Mouse (Mus musculus) lung, adult 2 months (tissue): ENCODE results near the gene Hipk2. TPM values are rescaled to one million over a fixed set of nuclear protein-coding genes. Genes with fewer than 3 reads are reported as not detected.
A peak's percentile ranks its signal among the peaks of the same experiment; 100 is the strongest.

Experiments used
- DNase-seq: peaks from one replicate; pipeline ENCODE4 v3.0.0; 2022
- H3K4me1 ChIP-seq: fragments of 200-500 bp; 2 replicates; pipeline ENCODE4 v1.6.1; 2011; ENCODE audit warnings: low read length; ENCODE audit not compliant: control insufficient read depth, insufficient read depth
- H3K4me3 ChIP-seq: fragments of 200-500 bp; replicated peaks from 2 replicates; pipeline ENCODE3; 2011; ENCODE audit warnings: low read depth, mild to moderate bottlenecking, control low read depth, low read length; ENCODE audit errors: extremely low read depth
- CTCF ChIP-seq: fragments of 200-500 bp; IDR thresholded peaks from 2 replicates; pipeline ENCODE4 v1.5.1; 2011; ENCODE audit warnings: mild to moderate bottlenecking, low read length, control low read depth; ENCODE audit not compliant: insufficient read depth
- POLR2A ChIP-seq: fragments of 200-500 bp; IDR thresholded peaks from 2 replicates; pipeline ENCODE4 v1.6.1; 2011; ENCODE audit warnings: low read depth, mild to moderate bottlenecking, control low read depth, low read length, borderline replicate concordance; ENCODE audit errors: extremely low read depth
- WGBS: fragments of 180-500 bp; shearing (Covaris S2); methylation state at CpG from one replicate; pipeline ENCODE4 v1.1.7; 2018; 5-methylcytosine and 5-hydroxymethylcytosine counted together
- polyA plus RNA-seq: library from polyadenylated mRNA; depleted of rRNA; stranded (reverse); fragments of >200 nt; gene quantifications from 2 replicates; pipeline ENCODE4 v1.2.3, GENCODE M21; 2012

Hipk2 gene
- polyA plus RNA-seq, 1 experiment = 54.8 TPM

DNA sequence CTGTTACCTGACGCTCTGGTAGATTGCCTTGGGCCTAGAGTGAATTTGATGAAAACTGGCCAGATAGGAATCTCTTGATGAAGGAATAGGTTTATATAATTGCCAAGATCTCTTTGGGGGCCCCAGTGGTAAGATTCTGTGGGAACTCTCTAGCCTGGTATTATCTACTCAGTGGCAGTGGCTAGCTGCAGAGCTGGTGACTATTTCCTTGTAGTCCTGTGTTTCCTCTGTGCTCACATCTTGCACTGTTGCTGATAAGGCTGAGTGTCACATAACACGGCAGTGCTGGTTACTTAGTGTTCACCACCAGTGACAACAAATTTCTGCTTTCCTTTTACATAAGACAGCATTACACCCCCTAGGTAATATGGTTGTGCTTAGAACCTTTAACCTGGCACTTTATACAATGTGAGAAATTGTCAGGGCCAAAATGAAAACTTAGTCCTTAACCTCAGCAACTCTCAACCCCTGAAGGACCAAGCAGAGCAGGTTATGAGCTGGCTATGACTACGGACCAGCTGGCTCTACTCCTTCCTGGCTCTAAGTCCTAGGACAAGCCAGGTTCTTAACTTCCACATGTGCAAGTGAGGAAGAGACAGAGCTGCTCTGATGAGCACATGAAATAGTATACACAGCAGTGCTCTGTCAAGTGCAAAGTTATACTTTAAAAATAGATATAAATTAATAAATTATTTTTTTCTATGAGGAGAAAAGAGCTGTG is 80.7 kb downstream of the Hipk2 start:
- peaks cover 2% of the 10 kb centered on the region; the same call in 1 of the 2 replicates for H3K4me1 ChIP-seq
- 60% methylated on average over 3 of the region's 3 CpGs for WGBS

DNA sequence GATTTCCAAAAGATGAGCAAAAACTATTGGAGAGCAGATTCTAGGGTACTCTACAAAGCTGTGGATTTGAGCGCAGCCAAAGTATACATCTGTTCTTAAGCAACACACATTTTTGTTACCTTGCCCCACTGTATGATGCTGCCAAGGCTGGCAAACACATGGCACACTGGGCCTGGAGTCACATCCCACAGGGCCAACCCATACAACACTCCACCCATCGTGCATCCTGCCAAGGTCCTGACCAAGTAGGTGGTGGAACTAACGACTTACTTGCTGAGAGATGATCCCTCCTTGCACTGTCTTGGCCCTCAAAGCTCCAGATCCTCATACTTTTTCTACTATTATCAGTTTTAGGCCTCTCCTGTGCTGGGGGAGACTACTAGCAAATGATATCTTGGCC is 83.0 kb downstream of the Hipk2 start:
- no peak overlapping the region for H3K4me3 ChIP-seq
- 42% methylated on average over 3 of the region's 3 CpGs for WGBS
- no peak for DNase-seq
- TF ChIP-seq CTCF = no peak
- TF ChIP-seq POLR2A = no peak
- H3K4me1 ChIP-seq = peaks cover 6% of the 10 kb centered on the region

More for the DNA sequence above, 80.7 kb downstream of the Hipk2 start:
- no peak for DNase-seq
- no peak for TF ChIP-seq CTCF
- TF ChIP-seq POLR2A = no peak
- no peak overlapping the region for H3K4me3 ChIP-seq

DNA sequence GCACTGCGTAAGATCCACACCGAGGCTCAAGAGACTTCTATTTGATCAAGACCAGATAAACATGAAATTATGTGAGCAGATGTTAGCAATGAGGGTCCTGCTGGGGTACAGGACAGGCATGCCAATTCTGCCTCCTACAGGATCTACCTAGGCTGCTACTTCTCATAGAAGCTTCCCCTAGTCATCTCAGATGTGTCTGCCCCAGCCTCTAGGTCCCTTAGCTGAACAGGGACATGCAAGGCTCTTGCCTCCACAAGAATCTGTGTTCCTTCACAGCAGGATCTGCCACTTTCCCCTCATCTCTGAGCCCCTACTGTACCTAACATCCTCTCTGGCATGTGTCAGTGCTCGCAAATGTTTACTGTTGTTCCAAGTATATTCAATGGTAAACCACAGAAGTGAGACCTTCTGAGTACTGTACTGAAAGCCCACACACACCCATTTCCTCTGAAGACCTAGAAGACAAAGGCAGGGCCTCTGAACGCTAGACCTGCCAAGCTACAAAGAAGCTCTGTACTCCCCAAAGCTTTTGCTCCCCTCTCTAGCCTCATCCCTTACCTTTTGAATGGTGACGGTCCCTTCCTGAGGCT is 86.6 kb downstream of the Hipk2 start:
- peaks cover 13% of the 10 kb centered on the region for H3K4me1 ChIP-seq
- WGBS = 62% methylated on average over 5 of the region's 5 CpGs
- H3K4me3 ChIP-seq = no peak overlapping the region
- no peak for TF ChIP-seq POLR2A
- no peak for TF ChIP-seq CTCF
- no peak for DNase-seq

DNA sequence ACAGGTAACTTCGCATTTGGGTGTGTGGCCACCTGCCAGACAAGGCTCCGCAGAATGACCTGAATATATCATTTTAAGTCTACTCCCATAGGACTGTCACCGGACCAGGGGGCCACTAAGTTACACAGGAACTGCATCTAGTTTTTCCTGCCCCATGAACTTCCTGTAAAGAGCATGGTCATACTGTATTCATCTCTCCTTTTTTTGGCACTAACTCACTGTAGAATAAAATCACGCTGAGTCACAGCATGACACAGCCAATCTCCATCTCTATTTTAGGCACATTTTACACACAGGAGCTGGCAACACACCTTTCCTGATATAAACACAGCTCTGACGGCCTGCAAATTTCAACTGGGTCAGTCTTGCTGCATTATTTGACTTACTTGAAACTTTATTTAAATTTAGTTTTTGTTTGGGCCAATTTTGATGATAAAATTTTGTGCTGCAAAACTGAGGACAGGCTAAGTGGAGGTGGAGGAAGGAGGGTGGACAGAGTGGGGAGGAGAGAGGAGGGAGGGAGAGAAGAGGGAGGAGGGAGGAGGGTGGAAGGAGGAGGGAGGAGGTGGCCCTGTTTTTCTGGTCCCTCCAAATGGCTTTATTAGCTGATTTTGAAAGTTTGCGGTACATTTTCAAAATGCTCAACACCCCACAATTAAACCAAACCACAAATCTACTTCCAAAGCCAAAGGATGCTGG is 88.0 kb downstream of the Hipk2 start:
- DNase-seq = no peak
- TF ChIP-seq CTCF = no peak
- no peak for TF ChIP-seq POLR2A
- Histone ChIP-seq H3K4me3 (no peak overlapping the region), H3K4me1 (peaks cover 12% of the 10 kb centered on the region)
- 59% methylated on average over 6 of the region's 6 CpGs for WGBS

DNA sequence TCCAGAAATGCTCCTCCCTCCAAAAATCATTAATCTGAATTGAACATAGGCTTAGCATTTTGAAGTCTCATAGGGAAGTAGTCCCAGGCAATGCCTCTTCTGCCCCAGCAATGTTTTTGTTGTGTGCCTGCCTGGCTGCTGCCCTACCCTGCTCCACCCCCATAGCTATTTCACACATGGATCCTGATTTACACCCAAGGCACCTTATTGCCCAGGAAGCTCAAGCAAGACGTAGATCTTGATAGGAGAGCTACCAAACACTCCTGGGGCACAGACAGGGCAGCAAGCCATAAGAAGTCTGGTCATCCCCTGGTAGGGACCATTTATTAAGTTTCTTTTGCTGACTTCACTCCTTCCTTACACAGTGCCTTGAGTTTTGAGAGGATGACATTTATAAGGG is 88.8 kb downstream of the Hipk2 start:
- DNase-seq = no peak
- TF ChIP-seq POLR2A = no peak
- no peak for TF ChIP-seq CTCF
- WGBS = 21% methylated on average over 1 of the region's 1 CpGs
- Histone ChIP-seq H3K4me1 (peaks cover 11% of the 10 kb centered on the region), H3K4me3 (no peak overlapping the region)

DNA sequence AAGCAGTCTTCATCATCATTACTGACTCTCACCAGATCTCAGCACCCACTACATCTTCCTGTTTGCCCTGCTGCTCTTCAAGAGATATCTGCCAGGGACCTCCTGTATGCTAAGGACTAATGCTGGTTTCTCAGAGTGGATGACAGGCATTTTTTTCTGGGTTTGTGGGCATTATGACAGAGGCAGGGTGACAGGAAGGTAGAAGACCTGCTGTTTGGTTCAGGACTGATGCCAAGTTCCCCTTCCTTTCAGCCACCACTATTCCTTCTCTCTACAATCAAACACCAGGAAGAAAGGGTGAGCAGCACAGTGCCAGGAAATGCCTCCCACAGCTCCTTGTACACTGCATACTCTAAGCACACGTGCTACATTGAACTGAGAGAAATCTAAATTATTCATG is 90.2 kb downstream of the Hipk2 start:
- DNase-seq = no peak
- TF ChIP-seq CTCF (no peak), POLR2A (no peak)
- H3K4me1 ChIP-seq = peaks cover 11% of the 10 kb centered on the region
- 30% methylated on average over 1 of the region's 1 CpGs for WGBS
- H3K4me3 ChIP-seq = no peak overlapping the region

DNA sequence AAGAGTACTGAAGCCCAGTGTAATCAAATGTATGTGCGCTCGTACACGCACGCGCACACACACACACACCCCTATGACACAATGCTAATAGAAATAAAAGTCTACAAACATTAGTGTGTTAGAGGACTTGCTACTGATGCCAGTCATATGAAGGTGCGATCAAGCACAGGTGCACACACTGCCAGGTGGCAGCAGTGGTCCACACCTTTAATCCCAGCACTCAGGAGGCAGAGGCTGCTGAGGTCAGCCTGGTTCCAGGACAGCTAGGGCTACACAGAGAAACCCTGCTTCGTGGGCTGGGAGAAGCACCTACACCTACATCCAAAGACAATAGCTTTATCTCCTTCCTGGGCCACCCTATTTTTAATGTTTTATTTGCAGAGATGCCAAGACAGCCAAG is 96.6 kb downstream of the Hipk2 start:
- WGBS = 75% methylated on average over 7 of the region's 7 CpGs
- Histone ChIP-seq H3K4me3 (no peak overlapping the region), H3K4me1 (peaks cover 13% of the 10 kb centered on the region)
- DNase-seq = no peak
- no peak for TF ChIP-seq POLR2A
- 0 out of 2 replicates have a peak, but pooled peaks have one; percentile 16 for TF ChIP-seq CTCF

DNA sequence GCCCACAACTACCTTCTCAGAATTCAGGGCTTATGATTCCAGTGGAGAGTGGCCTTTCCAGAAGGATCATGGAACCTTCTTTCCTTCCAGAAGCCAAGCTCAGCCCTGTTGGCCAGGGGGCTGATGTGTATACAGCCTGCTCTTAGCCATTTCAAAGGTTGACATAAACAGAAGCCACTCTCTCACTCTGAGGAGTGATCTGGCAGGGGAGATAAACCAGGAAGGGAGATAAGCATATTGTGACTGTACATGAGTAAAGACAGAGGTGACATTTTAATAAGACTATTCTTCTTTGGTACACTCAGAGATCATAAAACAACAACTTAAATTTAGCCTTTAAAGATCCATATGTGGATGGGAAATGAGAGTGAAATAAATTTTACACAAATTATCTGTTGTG is 97.1 kb downstream of the Hipk2 start:
- DNase-seq = no peak
- no peak for TF ChIP-seq CTCF
- no peak for TF ChIP-seq POLR2A
- Histone ChIP-seq H3K4me3 (no peak overlapping the region), H3K4me1 (peaks cover 15% of the 10 kb centered on the region)

DNA sequence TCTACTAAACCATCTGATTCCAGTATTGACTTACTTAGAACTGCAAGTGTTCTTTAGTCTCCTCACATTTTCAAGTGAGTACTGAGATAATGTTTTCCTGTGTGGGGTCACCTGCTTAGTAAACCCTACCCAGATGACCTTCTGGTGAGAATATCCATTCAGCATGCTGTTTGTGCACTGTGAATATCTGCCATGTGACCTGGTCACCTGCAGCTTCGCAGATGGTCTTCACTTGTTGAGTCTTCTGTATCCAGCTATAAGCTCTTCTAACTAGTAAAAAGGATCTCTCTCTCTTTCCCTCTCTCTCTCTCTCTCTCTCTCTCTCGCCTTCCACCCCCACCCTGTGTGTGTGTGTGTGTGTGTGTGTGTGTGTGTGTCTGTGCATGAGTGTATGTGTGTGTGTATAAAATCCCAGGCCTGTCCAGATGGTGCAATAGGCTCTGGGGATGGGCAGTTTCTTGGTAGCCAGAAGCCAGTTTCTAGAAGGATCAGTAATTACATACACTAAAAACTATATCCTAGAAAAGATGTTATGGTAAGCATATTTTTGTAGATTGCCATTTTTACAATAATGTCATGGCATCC is 99.9 kb downstream of the Hipk2 start:
- Histone ChIP-seq H3K4me3 (no peak overlapping the region), H3K4me1 (peaks cover 32% of the 10 kb centered on the region)
- TF ChIP-seq CTCF (no peak), POLR2A (no peak)
- DNase-seq = no peak
- 82% methylated on average over 2 of the region's 2 CpGs for WGBS
